Mouse (Mus musculus): ENCODE measurements around the gene Aldh2. TPM values are rescaled to one million over a fixed set of nuclear protein-coding genes. Genes with fewer than 3 reads are reported as not detected.
"Not testable (repeated sequence)": the region's sequence is repeated elsewhere in the genome, so short reads cannot be mapped to it uniquely, and the experiment has no call there.

The Aldh2 gene
- 1,568 and 1,679 TPM in 2 replicates for total RNA-seq (2021)
- long read RNA-seq, transcript Aldh2-201 (13 exons, 3,867 nt), result major isoform, 1,497 of 1,666 reads
- long read RNA-seq, partial matches to known transcripts, result 72 of 1,666 reads
- long read RNA-seq, other reads (novel, unspliced or antisense), result 94 of 1,666 reads

DNA sequence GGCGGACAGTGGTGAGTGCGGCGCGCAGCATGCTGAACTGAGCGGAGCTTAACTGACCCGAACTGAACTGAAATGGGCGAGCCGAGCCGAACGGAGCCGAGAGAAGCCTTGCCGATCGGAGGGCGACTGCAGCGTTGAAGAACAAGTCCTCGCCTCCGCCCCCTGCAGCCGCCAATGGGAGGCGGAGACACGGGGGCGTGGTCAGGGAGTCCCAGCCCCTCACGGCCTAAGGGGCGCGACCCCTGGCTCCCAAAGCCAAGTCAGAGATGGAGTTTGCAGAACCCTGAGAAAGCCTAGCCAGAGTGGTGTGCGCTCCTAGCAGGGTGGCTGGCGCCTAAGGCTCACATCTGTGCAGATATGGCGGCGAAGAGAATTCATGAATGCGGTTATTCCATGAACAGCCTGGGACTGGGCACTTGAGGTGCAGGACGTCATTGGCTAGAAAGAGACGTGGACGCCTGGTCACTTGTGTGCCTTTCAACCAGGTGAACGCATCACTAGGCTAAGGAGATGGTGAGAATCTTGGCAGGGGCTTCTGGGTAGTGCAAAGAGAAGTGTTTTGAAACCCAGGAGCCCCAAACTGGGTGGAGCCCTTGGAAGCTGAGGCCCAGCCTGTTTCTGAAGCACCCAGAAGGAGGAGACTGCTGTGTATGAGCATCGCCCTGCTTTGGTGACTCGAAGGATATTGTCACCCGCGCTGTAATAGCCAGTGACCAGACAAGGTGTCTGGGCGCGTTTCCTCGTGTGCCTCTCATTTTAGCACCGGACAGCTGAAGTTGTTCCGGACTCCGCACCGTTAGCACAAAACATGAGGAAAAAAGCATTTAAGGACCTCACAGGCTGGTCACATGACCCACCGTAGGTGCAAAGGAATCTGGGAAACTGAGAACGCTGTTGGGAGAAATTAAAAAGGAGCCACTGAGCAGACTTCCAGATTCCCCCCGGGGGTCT is at the start of gene Aldh2:
Gene Aldh2, minus strand, starts transcription at position 374 of the 951 bp plus-strand sequence.
- peak; percentile 91 for DNase-seq

DNA sequence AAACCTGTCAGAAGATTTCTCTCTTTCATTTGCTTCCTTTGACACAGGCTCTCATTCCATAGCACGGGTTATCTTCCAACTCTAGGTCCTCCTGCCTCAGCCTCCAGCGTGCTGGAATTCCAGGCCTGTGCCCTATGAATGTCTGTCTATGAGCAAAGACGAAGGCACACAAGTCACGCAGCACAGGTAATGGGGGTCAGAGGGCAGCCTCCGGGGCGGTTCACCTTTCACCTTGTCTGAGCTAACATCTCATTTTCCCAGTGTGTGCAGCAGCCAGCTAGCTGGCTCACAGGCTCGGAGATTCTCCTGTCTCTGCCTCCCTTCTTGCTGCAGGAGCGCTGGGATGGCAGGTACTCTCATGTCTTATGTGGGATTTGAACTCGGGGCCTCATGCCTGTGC is 46.0 kb upstream of the Aldh2 start:
- no peak for DNase-seq

DNA sequence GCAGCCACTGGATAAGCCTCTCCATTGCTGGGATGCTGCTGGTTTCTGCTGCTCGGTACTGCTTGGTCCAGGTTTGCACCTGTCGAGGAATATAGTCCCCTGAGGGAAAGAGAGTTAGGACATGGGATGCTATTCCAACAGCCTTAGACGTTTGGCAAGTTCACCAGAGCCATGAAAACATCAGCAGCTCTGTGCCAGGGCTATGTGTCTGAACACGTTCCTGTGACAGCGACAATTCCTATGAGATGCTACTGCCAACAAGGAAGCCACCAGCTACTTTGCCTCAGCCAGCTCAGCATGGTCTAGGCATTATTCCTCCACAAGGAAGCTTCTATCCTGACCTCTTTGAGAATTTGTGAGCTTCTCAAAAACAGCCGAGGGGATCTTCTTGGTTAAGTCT is 43.7 kb upstream of the Aldh2 start:
- DNase-seq, result no peak

DNA sequence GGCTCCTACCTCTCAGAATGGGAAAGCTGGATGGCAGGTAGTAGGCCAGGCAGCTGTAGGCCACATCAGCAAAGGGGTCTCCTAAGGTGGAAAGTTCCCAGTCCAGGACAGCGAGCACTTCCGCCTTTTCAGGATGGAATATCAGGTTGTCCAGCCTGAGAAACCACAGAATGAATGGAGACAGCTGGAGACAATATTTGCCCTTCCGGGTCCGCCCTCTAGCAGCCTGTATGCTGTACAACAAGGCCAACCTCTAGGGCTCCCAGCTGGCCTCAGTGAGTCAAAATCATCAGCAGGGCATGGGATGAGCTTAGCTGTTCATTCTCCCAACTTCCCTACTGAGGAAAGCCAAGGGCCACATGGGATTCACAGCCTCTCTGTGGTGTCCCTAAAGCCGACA is 41.0 kb upstream of the Aldh2 start:
- no peak for DNase-seq

DNA sequence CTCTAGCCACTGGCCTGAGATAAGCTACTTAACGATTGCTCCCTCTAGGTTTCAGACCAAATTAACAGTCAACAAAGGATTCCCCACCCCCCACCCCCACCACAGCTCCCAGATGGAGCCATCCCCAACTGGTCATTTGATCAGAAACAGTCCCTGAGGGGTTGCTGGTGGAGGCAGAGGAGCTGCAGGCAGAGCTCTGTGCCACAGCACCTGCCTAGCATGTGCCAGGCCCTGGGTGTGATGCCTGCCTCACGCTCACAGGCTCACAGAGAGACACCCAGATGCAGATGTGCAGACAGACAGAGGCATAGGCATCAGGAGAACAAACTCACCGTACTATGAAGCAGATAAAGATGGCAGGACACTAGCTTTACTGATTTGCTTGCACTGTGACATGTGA is 39.2 kb upstream of the Aldh2 start:
- DNase-seq, result no peak

DNA sequence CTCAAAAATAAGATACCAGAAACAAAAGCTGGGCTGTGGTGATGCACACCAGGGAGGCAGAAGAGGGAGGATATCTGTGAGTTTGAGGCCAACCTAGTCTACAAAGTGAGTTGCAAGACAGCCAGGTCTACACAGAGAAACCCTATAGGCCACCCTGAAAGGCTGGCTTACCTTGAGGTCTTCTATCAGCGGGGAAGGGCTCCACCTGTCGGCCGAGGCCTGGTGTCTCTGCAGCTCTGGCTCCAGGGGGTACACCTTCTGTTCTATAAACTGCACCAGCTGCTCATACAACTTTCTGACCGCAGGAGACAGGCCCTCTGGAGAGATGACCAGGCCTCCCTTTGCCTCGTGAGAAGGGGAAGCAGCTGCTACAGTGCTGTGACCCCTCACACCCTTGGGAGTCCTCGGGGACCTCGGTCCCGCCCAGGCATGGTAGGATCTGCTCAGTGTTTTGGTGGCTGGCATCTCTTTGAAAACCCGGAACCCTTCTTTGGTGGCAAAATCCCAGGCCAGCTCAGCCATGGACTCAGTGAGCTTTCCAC is 37.6 kb upstream of the Aldh2 start:
- DNase-seq, result not testable (repeated sequence)

DNA sequence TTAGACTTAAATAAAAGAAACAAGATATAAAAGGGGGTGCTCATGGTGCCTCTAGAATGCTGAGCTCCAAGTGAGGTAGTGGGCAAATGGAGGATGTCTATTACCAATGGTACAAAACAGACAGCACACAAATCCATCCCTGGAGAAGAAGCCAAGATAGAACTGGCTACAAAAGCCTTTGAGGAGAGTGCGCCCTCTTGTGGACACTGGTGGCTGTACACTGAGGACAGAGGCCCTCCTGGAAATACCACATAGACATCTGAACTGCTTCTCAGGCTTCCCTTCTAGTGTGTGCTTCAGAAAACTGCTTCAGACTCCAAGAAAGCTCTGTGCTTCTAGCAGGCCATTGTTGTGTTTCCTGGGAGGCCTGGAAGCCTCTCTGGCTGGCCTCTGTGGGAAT is 34.2 kb upstream of the Aldh2 start:
- peak; percentile 84 for DNase-seq

DNA sequence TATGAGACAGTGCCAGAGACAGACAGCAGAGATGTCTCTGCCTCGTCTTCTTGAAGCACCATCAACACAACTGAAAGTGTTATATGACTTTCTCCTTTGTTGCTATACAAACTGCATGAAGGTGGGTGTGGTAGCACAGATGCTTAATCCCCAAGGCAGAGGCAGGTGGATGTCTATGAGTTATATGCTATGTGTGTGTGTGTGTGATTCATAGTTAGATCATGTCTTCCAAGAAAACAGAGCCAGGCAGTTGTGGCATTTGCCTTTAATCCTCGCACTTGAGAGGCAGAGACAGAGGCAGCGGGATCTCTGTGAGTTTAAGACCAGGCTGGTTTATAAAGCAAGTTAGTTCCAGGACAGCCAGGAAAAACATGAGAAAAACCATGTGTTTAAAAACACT is 29.6 kb upstream of the Aldh2 start:
- no peak for DNase-seq

DNA sequence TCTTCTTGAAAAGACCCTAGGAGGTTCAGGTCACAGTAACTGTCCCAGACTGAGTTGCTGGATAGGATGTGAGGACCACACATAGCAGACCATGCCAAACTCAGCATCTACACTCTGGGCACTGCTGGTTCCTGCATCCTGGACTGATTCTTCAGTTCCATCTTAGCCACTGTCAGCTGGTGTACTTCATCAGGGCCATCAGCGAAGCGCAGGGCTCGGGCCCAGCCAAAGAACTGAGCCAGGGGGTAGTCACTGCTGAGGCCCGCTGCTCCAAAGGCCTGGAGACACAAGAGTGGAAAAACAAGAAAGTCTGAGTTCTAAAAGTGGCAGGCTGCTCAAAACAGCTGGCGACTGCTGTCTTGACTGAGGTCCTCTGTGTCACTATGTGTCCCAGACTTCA is 27.5 kb upstream of the Aldh2 start:
- DNase-seq, result no peak

DNA sequence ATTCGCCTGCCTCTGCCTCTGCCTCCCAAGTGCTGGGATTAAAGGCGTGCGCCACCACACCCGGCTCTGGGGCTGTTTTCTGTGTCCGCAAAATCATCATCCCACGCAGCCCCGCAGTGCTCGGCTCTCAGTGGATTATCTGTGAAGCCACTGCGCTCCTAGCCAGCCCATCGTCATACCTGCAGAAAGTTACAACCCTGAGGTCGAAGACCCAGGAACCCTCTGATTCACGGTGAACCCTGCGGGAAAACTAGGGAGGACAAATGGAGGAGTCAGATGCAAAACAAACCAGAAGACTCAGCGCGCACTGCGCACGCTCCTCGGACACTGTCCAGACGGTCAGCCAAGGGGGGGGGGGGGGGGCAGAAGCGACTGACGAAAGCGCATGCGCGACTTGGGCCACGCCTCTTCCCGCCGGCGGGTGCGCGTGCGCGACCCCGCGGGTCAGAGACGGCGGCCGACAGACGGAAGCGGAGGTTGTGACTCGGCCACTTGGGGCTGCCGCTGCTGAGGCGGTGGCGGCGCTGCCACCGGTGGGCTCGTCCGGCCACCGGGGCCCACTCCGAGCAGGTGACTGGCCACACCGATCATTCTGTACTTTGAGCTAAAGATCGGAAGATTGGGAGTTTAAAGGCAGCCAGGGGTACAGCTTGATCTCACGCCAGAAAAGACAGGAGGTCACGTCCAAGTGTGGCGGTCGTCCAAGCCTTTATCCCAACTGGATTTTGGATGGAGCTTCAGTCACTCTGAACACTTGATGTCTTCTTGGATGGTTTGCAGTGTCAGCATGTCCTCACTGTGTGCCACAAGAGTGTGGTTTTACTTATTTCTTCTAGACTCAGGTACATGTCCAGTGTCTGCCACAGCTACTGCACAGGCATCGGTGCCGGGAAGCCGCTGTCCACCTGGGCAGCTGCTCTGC is 25.2 kb upstream of the Aldh2 start, which contains the start of gene Acad12:
Gene Acad12, minus strand, starts transcription at position 347 of the 922 bp plus-strand sequence.
- DNase-seq, result peak; percentile 91

DNA sequence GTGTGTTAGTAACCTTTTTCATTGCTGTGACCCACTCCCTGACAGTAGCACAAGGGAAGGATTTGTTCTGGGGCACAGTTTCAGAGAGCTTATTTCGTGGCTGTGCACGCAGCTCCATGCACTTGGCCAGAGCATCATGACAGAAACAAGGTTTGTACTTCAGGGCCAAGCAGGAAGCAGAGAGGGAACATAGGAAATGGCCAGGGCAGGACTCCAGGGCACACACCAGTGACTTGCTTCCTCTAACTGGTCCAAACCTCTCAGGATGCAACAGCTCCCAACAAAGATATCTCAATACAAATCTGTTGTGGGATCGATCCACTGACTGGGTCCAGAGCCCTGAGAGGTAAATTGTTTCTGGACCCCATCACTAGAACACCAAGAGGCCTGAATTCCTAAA is 21.3 kb upstream of the Aldh2 start:
- not testable (repeated sequence) for DNase-seq

DNA sequence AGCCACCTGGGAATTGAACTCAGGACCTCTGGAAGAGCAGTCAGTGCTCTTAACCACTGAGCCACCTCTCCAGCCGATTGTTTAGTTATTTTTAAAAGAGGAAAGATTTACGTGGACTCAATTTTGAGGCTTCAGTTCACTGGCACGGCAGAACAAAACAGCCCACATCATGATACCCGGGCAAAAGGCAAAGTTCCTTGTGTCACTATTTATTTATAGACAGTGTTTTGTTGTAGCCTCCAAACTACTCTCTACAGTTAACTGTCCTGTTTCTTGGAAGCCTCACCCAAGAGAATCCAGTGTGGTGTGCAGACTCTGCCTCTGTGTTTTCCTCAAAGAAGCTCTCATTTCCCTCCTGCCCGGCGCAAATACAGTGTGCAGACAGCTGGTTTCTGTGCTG is 18.4 kb upstream of the Aldh2 start:
- no peak for DNase-seq

DNA sequence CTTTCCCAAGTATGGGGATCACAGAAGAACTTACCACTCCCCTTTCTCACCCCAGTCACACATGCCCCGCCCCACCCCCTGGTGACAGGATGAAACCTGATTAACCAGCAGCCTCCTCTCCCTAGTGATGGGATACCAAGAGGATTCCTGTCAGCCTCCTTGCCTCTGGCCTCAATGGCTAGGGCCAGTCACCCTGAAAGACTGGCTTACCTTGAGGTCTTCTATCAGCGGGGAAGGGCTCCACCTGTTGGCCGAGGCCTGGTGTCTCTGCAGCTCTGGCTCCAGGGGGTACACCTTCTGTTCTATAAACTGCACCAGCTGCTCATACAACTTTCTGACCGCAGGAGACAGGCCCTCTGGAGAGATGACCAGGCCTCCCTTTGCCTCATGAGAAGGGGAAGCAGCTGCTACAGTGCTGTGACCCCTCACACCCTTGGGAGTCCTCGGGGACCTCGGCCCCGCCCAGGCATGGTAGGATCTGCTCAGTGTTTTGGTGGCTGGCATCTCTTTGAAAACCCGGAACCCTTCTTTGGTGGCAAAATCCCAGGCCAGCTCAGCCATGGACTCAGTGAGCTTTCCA is 16.0 kb upstream of the Aldh2 start:
- DNase-seq, result not testable (repeated sequence)

DNA sequence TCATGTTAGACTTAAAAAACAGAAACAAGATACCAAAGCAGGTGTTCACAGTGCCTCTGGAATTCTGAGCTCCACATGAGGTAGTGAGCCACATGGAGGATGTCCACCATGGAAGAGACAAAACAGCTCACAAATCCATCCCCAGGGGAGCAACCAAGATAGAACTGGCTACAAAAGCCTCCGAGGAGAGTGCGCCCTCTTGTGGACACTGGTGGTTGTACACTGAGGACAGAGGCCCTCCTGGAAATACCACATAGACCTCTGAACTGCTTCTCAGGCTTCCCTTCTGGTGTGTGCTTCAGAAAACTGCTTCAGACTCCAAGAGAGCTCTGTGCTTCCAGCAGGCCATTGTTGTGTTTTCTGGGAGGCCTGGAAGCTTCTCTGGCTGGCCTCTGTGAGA is 12.5 kb upstream of the Aldh2 start:
- peak; percentile 83 for DNase-seq

DNA sequence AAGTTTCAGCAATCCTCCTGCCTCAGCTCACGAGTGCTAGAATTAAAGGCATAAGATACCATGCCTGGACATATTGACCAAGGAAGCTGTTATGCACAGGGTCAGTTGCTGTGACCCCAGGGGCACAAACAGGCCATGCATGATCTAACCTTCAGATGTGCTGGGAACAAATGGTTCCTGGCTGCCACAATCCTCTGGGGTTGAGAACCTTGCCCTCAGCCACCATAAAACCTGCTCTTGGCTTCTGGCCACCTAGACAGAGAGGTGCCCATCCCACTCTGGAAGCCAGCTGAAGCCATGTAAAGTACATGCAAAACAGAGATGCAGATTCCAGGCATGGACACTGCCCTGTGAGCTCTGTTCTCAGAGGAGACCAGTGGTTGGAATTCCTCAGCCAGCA is 10.2 kb upstream of the Aldh2 start:
- DNase-seq, result not testable (repeated sequence)

DNA sequence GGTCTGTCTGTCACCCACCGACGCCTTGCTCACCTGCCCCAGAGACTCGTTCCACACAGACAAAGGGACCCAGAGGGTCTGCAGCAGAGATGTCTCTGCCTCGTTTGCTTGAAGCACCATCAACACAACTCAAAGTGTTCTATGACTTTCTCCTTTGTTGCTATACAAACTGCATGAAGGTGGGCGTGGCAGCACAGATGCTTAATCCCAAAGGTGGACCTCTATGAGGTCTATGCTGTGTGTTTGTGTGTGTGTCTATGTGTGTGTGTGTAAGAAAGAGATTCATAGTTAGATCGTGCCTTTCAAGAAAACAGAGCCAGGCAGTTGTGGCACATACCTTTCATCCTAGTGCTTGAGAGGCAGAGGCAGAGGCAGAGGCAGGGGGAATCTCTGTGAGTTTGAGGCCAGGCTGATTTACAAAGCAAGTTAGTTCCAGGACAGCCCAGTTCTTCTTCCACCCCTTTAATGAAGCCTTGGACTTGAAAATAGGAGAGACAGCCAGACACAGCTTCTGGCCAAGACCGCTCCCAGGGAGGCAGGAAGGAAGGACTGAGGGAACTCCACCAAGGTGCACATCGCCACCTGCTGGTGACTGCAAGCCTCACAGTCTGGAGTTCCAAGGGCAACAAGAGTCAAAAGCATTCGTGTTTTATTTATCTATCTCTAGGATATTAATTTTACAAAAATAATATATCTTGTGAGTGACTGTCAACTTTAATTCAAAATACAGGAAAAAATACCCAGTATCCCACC is 8.1 kb upstream of the Aldh2 start:
- DNase-seq, result peak; percentile 92

DNA sequence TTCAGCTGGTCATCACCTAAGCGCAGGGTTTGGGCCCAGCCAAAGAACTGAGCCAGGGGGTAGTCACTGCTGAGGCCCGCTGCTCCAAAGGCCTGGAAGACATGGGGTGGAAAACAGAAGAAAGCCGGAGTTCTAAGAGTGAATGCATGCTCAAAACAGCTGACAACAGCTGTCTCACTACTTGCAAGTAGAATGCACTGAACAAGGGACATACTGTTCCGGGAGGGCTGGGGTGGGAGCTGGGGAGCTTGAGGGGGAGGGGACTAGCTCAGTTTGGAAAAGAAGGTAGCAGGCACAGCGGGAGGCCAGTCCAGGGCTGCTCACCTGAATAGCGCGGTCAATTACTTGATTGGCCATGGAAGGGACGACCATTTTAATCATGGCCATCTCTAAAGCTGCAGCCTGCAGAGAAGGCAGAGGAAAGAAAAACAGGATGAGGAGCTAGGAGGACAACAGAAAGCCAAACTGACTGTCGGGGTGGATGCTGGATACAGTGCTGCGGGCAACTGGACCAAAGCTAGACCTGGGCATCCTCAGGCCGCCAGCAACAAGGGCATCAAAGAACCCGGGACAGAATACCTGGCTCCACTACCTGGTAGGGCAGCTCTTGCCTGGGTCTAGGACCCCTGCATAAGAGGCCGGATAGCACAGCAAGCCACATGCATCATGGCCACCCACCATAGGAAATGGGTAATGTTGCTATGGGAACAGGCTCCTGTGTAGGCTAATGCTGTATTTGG is 5.4 kb upstream of the Aldh2 start:
- no peak for DNase-seq

DNA sequence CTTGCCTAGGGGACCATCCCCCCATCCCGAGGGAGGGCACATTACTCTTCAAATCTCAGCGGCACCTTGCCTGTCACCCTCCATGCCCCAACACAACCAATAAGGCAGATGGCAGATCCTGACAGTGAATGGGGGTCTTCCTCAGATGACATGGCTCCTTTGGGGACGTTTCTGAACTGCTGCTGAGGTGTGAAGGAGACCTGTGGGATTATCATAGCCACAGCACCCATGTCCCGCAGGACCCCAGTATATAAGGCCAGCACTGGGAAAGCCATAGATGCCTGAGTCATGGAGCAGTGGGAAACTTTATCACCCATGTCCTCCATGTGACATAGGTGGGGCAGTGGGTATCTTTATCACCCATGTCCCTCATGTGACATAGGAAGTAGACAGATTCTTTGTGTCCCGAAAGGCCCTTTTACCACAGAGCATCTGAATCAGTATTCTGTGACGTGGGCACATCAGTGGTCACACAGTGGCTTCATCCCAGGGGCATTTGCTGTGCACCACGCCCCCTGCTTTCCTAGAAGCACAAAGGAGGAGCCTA is 4.4 kb upstream of the Aldh2 start:
- no peak for DNase-seq

DNA sequence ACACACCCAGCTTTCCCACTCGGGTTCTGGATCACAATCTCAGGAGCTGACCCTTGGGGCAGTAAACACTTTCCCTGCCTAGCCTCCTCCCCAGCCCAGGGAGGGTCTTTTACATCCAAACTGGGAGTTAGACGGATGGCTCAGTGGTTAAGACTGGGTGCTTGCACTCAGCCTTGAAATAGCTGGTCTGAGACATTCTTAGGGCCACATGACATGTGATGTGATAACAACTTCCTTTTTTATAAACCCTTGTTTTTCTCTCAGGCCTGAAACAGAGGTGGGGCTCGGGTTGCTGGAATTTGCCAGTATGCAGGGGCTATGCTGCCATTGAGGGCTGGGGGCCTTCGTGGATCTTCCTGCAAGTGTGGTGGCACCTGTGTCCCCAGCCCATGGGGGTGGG is 3.7 kb upstream of the Aldh2 start:
- no peak for DNase-seq

DNA sequence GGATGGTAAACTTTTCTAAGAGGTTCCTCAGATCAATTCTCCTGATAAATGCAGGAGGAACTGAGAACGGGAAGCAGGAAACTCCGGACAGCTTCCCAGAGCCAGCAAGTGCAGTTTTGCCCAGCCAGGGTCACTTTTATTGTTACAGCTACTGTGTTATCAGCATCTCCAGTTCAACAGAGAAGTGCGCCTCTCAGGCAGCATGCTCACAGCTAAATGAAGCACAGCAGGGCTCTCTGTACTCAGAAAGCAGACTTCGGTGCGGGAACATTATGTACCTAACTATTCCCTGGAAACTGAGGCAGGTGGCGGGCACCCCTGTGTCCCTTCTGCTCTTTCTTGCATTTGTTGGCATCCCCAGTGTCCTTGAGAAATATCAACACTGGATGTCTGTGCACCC is 2.6 kb upstream of the Aldh2 start:
- DNase-seq, result no peak
